Mouse (Mus musculus): ENCODE data around the gene Serpina3k. TPM values are rescaled to one million over a fixed set of nuclear protein-coding genes. Genes with fewer than 3 reads are reported as not detected.
"Not testable (repeated sequence)": the region's sequence is repeated elsewhere in the genome, so short reads cannot be mapped to it uniquely, and the experiment has no call there.

The Serpina3k gene
- polyA plus RNA-seq, 1 experiment from 2014 or later = not detected

- Histone ChIP-seq H3K27ac (no peak overlapping the region), H3K4me1 (no peaks in the 10 kb centered on the region), H3K27me3 (replicated peaks) (no peaks in the 10 kb centered on the region), H3K36me3 (no peaks in the 10 kb centered on the region), H3K4me2 (no peak overlapping the region), H3K4me3 (replicated peaks) (no peak overlapping the region), H3K9ac (no peak overlapping the region), H3K9me3 (no peaks in the 10 kb centered on the region)
- WGBS = 82% methylated on average over 2 of the region's 2 CpGs
- no peak for ATAC-seq (ENCODE audit: insufficient read depth, low FRiP score, low read depth)
Observed at GRCm38 (mm10) chr12:104347091-104347490, 8.8 kb downstream of the Serpina3k start.

DNA sequence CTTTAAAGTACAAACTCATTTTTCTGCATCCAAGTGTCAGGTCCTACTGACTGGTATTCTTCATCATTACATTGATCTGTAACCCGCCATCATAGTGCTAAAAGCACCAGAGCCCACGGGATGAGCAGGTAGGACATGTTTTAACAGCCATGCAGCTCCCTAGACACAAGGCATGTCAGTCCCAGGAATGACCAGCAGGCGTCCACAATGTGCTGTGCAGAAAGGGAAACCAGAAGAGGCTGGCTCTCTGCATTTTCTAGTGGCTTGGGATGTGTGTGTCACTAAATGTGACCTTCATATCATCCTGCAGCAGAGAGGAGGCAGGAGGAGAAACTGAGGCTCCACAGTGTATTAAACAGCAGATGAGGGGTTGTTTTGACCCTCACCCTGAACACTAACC is 13.5 kb downstream of the Serpina3k start:
- ATAC-seq (ENCODE audit: insufficient read depth, low FRiP score, low read depth); H3K9ac ChIP-seq; H3K27ac ChIP-seq; H3K4me2 ChIP-seq; H3K4me3 ChIP-seq (replicated peaks); H3K9me3 ChIP-seq; H3K27me3 ChIP-seq (replicated peaks); H3K4me1 ChIP-seq; H3K36me3 ChIP-seq: not testable (repeated sequence)
- WGBS = 29% methylated on average over 3 of the region's 3 CpGs

GRCm38 (mm10) chr12:104356006-104356405 is 17.7 kb downstream of the Serpina3k start:
- Histone ChIP-seq H3K4me3 (replicated peaks) (no peak overlapping the region), H3K4me1 (no peaks in the 10 kb centered on the region), H3K9ac (no peak overlapping the region), H3K36me3 (no peaks in the 10 kb centered on the region), H3K9me3 (no peaks in the 10 kb centered on the region), H3K4me2 (no peak overlapping the region), H3K27me3 (replicated peaks) (no peaks in the 10 kb centered on the region), H3K27ac (no peak overlapping the region)
- 79% methylated on average over 3 of the region's 3 CpGs for WGBS
- no peak for ATAC-seq (ENCODE audit: insufficient read depth, low FRiP score, low read depth)

GRCm38 (mm10) chr12:104369986-104370385 is 31.7 kb downstream of the Serpina3k start:
- no peak for ATAC-seq (ENCODE audit: insufficient read depth, low FRiP score, low read depth)
- Histone ChIP-seq H3K9me3 (no peaks in the 10 kb centered on the region), H3K9ac (no peak overlapping the region), H3K27me3 (replicated peaks) (no peaks in the 10 kb centered on the region), H3K4me2 (no peak overlapping the region), H3K4me3 (replicated peaks) (no peak overlapping the region), H3K27ac (no peak overlapping the region), H3K36me3 (no peaks in the 10 kb centered on the region), H3K4me1 (no peaks in the 10 kb centered on the region)
- 86% methylated on average over 3 of the region's 3 CpGs for WGBS

- not testable (repeated sequence) for H3K9me3 ChIP-seq; ATAC-seq (ENCODE audit: insufficient read depth, low FRiP score, low read depth)
- WGBS = 73% methylated on average over 5 of the region's 5 CpGs
Observed at GRCm38 (mm10) chr12:104377179-104377578, 38.9 kb downstream of the Serpina3k start.

GRCm38 (mm10) chr12:104378351-104378750 is 40.1 kb downstream of the Serpina3k start:
- not testable (repeated sequence) for H3K4me1 ChIP-seq; H3K4me2 ChIP-seq; H3K36me3 ChIP-seq; ATAC-seq (ENCODE audit: insufficient read depth, low FRiP score, low read depth); H3K9me3 ChIP-seq; H3K27ac ChIP-seq; H3K4me3 ChIP-seq (replicated peaks); H3K27me3 ChIP-seq (replicated peaks); H3K9ac ChIP-seq
- 70% methylated on average over 2 of the region's 2 CpGs for WGBS

More at GRCm38 (mm10) chr12:104377179-104377578, 38.9 kb downstream of the Serpina3k start:
- H3K36me3 ChIP-seq; H3K4me1 ChIP-seq; H3K4me2 ChIP-seq; H3K9ac ChIP-seq; H3K4me3 ChIP-seq (replicated peaks); H3K27ac ChIP-seq; H3K27me3 ChIP-seq (replicated peaks): not testable (repeated sequence)

GRCm38 (mm10) chr12:104378815-104379214 is 40.5 kb downstream of the Serpina3k start:
- not testable (repeated sequence) for ATAC-seq (ENCODE audit: insufficient read depth, low FRiP score, low read depth); H3K9ac ChIP-seq; H3K27me3 ChIP-seq (replicated peaks); H3K27ac ChIP-seq; H3K4me1 ChIP-seq; H3K4me3 ChIP-seq (replicated peaks); H3K9me3 ChIP-seq; H3K4me2 ChIP-seq; H3K36me3 ChIP-seq
- 50% methylated on average over 5 of the region's 5 CpGs for WGBS

DNA sequence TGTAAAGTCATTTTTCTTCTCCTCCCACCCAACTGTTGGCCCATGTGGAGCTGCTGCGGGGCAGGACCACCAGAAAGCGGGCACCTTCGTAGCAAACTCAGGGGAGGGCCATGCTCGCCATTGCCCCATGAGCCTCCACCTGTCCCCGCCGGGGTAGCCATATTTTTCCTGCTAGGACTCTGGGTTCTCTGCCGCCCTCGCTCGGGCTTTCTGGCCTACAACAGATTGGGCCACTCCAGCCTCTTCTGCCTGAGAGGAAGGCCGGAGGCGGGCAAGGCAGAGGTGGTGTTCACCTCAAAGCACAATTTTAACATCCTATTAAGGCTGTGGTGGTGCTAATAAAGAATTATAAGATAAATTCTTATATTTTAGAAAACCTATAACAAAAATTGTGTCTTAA is 41.6 kb downstream of the Serpina3k start:
- Histone ChIP-seq H3K27me3 (replicated peaks) (no peaks in the 10 kb centered on the region), H3K9me3 (no peaks in the 10 kb centered on the region), H3K4me2 (no peak overlapping the region), H3K9ac (no peak overlapping the region), H3K36me3 (no peaks in the 10 kb centered on the region), H3K27ac (no peak overlapping the region), H3K4me1 (no peaks in the 10 kb centered on the region), H3K4me3 (replicated peaks) (no peak overlapping the region)
- ATAC-seq (ENCODE audit: insufficient read depth, low FRiP score, low read depth) = no peak
- WGBS = 92% methylated on average over 11 of the region's 11 CpGs

DNA sequence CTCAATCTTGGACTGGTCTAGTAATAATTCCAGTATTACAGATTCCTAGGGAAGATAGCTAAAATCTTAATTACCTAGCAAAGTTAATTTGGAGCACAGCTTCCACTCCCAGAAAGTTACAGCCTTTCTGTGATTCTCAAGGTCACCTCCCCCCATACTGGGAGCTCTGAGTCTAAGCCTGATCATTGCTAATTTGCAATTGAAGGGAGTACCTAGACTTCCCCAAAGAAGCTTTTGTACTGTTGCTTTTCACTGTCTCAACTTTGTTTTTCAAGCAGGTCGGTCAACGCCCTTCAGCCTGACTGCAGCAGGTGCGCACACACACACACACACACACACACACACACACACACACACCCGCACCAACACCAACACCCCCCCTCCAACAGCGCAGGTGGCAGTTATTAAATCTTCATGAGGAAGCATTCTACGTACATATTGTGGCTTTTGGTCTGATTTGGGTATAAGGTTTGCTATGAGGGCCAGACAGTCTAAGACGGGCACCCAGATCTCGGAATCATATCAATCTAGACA is 42.9 kb downstream of the Serpina3k start:
- H3K9ac ChIP-seq; H3K4me2 ChIP-seq; H3K27me3 ChIP-seq (replicated peaks); ATAC-seq (ENCODE audit: insufficient read depth, low FRiP score, low read depth); H3K4me3 ChIP-seq (replicated peaks); H3K36me3 ChIP-seq; H3K9me3 ChIP-seq; H3K27ac ChIP-seq; H3K4me1 ChIP-seq: not testable (repeated sequence)
- WGBS = 91% methylated on average over 8 of the region's 8 CpGs

- not testable (repeated sequence) for ATAC-seq (ENCODE audit: insufficient read depth, low FRiP score, low read depth); H3K27ac ChIP-seq; H3K4me3 ChIP-seq (replicated peaks); H3K4me1 ChIP-seq; H3K27me3 ChIP-seq (replicated peaks); H3K4me2 ChIP-seq; H3K9me3 ChIP-seq; H3K36me3 ChIP-seq; H3K9ac ChIP-seq
Observed at GRCm38 (mm10) chr12:104385987-104386386, 47.7 kb downstream of the Serpina3k start.

DNA sequence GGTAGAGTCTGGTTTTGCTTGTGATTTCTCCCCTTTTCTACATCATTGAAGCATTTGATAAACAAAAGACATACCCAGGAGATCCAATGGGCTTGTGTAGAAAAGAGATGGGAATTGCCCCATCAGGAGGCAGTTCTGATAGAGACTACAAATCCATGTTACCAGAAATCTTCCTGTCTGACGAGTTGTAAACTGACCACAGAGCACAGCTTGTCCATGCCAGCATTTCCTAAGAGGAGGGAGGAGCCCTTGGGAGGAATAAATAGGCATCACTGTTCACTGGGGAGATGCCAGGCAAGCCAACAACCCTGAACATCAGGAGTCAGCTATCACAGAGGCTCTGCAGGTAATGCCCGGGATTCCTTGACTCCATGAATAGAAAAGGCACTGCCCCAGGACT is 48.6 kb downstream of the Serpina3k start:
- not testable (repeated sequence) for ATAC-seq (ENCODE audit: insufficient read depth, low FRiP score, low read depth); H3K4me2 ChIP-seq; H3K36me3 ChIP-seq; H3K27ac ChIP-seq; H3K27me3 ChIP-seq (replicated peaks); H3K9me3 ChIP-seq; H3K4me1 ChIP-seq; H3K4me3 ChIP-seq (replicated peaks); H3K9ac ChIP-seq
- 50% methylated on average over 2 of the region's 2 CpGs for WGBS

GRCm38 (mm10) chr12:104388477-104388876 is 50.2 kb downstream of the Serpina3k start:
- no peak for ATAC-seq (ENCODE audit: insufficient read depth, low FRiP score, low read depth)
- Histone ChIP-seq H3K4me1 (no peaks in the 10 kb centered on the region), H3K27ac (no peak overlapping the region), H3K4me2 (no peak overlapping the region), H3K36me3 (no peaks in the 10 kb centered on the region), H3K4me3 (replicated peaks) (no peak overlapping the region), H3K27me3 (replicated peaks) (no peaks in the 10 kb centered on the region), H3K9ac (no peak overlapping the region), H3K9me3 (no peaks in the 10 kb centered on the region)

GRCm38 (mm10) chr12:104391057-104391456 is 52.8 kb downstream of the Serpina3k start:
- not testable (repeated sequence) for H3K27me3 ChIP-seq (replicated peaks); H3K27ac ChIP-seq; H3K36me3 ChIP-seq; ATAC-seq (ENCODE audit: insufficient read depth, low FRiP score, low read depth); H3K4me1 ChIP-seq; H3K4me2 ChIP-seq; H3K4me3 ChIP-seq (replicated peaks); H3K9ac ChIP-seq; H3K9me3 ChIP-seq
- WGBS = 50% methylated on average over 2 of the region's 2 CpGs
